Mouse (Mus musculus): ENCODE results near the gene Sgcd.
"Not testable (repeated sequence)": the region's sequence is repeated elsewhere in the genome, so short reads cannot be mapped to it uniquely, and the experiment has no call there.

The Sgcd gene

DNA sequence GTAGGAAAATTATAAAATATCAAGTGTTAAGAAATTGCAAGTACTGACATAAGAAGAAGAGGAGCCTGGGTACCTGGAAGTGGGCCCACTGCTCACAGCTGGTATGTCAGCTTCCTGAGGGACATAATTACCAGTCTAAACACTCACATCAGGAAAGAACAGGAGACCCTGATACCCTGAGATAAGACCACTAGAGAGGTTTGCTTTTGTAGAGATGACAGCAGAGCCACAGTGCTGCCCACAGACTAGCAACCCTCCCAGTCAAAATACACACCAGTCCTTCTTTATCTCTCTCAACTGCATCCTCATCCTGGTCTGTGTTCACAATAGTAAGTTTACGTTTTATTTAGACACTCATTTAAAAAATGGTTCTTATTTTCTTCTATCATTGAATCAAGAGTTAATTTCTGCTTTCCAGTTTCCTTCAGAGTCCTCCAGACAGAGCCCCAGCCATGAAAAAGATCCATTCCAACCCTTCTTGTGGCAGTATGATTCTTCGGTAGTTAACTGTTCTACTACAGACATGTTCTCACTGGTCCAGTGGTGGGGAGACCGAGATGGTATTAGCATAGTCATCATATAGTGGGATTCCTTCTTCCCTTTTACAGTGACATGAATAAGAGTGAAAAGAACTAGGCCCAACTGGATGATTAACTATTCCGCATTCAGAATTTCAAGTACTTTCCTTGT lies 211.4 kb downstream of the Sgcd start:
- no peak for ATAC-seq (ENCODE audit: insufficient number of reproducible peaks, low FRiP score, low TSS enrichment)

DNA sequence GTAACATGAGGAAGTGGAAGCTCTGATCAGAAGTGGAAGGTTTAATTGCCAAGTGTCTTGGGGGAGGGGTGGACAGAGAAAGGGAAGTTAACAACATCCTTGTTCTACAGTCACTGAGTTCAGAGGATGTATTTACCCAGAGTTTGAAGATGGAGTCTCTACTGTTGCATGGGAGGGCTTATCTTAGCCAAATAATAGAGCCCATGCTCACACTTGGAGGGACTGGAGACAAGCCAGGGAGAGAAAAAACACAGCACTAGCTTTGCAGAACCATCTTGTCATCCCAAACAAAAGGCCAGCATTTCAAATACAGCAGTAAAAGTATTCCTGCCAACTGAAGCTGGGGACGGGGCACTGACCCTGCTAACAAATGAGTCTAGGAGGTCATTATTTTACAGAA lies 212.8 kb downstream of the Sgcd start:
- ATAC-seq (ENCODE audit: insufficient number of reproducible peaks, low FRiP score, low TSS enrichment), result no peak

DNA sequence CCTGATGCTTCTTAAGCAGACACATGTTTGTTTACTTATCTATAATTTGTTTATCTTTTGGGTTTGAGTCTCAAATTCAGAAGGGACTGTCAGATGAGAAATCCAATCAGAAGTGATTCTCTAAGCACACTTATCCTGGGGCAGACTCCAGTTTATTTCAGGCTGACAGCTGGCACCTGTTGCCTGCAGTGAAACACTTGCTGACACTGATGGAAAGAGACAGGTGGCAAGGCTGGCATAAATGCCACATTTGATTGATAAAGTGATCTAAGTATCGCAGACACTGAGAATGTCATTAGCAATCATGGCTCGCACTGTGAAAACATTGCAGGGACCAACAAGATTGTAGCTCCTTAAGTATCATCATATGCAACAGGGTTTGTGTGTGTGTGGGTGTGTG lies 222.9 kb downstream of the Sgcd start:
- no peak for ATAC-seq (ENCODE audit: insufficient number of reproducible peaks, low FRiP score, low TSS enrichment)

DNA sequence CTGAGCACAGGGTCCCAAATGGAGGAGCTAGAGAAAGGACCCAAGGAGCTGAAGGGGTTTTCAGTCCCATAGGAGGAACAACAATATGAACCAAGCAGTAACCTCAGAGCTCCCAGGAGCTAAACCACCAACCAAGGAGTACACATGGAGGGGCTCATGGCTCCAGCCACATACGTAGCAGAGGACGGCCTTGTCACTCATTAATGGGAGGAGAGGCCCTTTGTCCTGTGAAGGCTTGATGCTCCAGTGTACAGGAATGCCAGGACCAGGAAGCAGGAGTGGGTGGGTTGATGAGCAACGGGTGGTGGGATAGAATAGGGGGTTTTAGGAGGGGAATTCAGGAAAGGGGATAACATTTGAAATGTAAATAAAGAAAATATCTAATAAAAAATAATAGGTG lies 225.2 kb downstream of the Sgcd start:
- not testable (repeated sequence) for ATAC-seq (ENCODE audit: insufficient number of reproducible peaks, low FRiP score, low TSS enrichment)

DNA sequence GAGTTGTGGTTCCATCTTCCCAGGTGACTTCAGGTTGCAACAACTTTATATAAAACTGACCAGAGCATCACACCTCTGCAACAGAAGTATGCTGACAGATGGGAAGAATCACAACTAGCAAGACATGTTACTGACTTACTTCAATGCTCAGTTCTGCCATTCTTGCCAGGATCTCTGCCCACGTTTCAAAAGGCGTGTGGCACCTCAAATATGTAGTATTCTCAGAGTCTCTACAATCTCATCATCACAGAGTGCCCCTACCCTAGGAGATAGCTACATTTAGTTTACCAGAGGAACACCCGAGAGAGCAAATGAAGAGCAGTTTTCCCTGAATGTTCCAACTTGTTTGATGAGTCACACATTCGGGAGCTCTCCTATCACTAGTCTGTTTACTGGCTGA lies 229.8 kb downstream of the Sgcd start:
- no peak for ATAC-seq (ENCODE audit: insufficient number of reproducible peaks, low FRiP score, low TSS enrichment)

DNA sequence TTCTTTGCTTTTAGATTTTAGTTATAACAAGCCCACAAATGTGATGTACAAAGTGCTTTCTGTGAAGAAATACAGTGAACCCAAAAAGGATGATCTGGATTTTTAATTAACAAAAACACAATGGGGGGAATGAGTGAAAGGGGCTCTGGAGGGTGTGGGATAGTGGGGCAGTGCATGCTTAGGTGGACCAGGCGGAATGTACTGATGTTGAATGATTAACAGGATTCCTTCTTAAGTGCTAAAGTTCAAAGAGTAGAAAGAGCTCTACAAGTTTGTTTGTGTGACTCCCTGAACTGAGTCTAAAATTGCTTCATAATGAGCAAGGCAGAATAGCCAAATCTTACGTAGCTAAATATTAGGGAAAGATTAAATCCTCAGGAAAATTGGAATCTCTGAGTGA lies 246.0 kb downstream of the Sgcd start:
- ATAC-seq (ENCODE audit: insufficient number of reproducible peaks, low FRiP score, low TSS enrichment), result no peak

DNA sequence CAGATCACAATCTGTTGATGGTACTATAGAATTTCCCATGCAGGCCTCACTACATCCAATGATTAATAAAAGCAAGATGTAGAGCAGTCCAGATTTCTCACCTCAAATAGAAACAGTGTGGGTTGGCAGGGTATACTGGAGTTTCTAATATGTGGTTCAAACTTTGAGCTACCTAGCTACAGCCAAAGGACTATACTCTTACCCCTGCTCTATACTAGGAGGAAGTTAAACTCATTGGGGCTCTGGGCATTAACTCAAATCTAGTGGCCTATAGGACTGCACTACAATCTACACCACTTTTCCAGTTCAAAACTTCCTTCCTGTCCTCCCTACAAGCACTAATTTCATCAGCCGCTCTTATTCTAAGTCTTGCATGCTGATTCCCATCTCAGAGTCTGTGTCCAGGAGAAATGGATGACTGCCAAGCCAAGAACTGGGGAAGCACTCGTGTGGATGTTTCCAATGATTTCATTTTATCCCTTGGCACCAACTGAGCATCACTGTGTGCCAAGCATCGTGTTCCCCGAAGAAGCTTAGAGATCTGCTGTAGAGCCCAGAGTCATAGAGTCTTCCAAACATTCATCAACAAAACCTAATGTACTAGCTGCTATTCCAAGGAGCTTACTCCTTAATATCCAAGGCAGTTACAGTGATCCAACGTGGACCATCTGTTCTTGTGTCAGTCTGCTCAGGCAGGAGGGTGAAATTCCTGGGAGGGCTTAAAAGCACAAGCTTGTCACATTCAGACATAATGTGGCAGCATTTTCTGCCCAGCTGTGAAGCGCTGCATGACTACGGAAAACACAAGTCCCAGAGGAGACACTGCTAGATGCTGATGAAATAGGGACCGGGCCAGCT lies 283.6 kb downstream of the Sgcd start:
- no peak for ATAC-seq (ENCODE audit: insufficient number of reproducible peaks, low FRiP score, low TSS enrichment)

DNA sequence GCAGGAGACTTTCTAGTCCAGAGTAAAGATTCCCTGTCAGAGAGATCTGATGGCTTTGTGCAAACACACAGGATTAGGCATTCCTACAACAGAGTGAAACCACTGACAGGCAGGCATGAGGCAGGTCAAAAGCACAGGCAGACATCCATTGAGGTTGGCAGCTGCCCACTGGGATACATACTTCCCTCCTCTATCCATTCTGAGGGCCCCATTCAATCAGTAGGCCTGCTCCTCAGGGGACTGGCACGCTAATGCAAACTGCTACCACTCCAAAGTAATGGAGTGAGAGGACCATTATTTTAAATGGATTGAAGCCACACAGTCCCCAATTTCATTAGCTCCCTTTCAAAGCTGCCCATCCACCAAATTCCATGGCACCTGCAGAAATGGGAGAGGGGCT lies 293.2 kb downstream of the Sgcd start:
- ATAC-seq (ENCODE audit: insufficient number of reproducible peaks, low FRiP score, low TSS enrichment), result no peak

DNA sequence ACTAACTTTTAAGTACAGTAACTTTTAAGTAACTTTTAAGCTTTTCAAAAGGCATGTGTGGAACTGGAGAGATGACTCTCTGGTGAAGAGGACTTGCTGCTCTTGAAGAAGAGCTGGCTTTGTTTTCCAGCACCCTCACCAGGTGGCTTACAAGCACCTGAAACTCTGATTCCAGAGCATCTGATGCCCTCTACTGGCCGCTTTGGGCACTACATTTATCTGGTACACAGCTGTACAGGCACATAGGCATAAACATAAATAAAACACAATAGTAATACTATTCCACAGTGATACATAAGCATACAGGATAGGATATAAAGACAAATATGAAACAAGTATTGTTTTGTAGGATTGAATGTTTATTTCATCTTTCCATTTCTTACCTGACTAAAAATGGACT lies 330.6 kb downstream of the Sgcd start:
- no peak for ATAC-seq (ENCODE audit: insufficient number of reproducible peaks, low FRiP score, low TSS enrichment)

DNA sequence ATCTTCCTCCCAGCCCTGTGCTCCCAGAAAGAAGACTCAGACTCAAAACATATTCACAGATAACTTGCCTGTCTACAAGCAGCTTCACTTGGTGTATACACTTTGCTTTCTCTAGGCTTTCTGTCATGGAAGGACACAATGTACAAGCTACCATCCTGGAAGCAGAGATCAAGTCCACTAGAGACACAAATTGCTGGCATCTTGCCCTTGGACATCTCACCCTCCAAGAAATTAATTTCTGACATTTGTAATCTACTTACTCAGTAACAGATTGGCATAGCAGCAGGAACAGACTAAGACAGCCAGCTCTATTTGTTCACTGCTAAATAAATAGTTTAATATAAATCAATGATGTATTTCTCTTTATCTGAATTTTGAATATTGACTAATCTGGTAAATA lies 342.9 kb downstream of the Sgcd start:
- no peak for ATAC-seq (ENCODE audit: insufficient number of reproducible peaks, low FRiP score, low TSS enrichment)

DNA sequence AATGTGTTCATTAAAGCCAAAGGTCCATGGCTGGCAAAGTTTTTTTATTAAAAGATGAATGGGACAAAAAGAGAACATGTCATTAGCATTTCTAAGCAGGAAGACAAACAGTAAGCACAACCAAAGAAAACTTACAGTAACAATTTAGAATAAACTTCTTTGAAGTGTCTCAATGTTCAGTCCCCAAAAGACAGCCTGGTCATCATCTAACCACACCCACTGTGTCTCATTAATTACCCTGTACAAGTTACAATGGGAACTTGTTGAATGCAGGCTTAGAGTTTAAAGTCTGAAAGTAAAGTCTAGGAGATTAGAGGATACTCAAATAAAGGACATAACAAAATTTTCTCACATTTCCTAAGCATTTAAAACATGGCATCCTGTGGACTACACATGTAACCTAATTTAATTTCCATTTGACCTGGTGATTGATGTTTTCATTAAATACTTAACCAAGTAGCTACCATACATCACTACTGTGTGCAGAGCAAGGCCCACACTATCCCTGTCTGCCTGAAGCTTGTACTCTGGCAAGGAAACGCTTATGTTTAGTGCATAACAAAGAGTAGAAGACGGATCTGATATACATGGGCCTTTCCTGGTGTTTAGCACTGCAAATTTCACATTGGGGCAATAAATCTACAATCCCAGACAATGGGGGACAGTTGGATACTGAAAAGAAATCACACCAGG lies 347.1 kb downstream of the Sgcd start:
- no peak for ATAC-seq (ENCODE audit: insufficient number of reproducible peaks, low FRiP score, low TSS enrichment)

DNA sequence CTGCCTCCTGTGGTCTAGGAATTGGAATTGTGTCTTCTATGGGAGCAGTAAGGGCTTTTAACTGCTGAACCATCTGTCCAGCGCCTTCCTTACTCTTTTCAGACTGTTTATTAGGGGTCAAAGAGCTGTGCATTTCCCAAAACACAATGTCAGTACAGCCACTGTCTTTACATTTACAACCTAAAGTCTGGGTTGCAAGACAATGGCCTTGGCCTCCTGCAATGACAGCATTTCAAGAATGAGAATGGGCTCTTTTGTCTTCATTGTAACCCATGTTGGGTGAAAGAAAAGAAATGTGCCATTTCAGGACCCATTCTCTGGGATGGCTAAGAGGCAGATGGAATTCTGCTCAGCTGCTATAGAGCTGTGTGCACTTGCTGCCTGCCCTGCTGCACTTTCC lies 348.2 kb downstream of the Sgcd start:
- ATAC-seq (ENCODE audit: insufficient number of reproducible peaks, low FRiP score, low TSS enrichment), result no peak

DNA sequence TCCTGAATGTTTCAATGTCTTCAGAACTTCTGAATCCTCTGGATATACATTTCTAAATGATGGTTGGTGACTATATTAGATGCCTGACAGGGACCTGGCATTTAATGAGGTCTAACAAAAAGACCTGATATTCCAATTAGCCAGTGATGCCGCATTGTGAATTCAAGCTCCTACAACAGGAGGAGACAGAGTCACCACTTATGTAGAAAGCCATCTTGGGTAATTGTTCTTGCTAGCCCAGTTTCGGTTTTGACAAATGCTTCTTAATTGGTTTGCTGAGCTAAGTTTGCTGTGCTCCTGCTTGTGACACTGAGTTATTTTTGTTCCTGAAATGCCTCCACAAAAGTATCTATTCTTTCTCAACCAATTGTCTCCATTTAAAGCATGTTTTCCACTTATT lies 358.6 kb downstream of the Sgcd start:
- ATAC-seq (ENCODE audit: insufficient number of reproducible peaks, low FRiP score, low TSS enrichment), result no peak

DNA sequence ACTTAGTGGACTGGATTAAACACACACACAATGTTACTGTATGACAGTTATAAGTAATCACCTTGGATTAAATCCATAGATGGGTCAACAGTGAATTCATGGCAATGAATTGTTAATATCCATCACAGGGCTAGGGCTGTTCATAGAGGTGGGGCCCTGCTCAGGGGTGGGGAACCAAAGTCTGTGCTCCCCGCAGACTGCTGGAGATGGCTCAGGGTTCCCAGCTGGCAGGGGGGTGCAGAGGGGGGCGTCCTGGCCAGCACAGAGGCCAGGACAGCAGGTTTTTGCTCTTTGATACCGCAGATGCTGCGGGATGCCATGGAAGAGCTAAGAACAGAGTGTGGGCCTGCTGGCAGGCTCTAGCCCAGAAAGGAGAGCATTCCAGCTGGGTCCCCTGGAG lies 378.9 kb downstream of the Sgcd start:
- ATAC-seq (ENCODE audit: insufficient number of reproducible peaks, low FRiP score, low TSS enrichment), result no peak

DNA sequence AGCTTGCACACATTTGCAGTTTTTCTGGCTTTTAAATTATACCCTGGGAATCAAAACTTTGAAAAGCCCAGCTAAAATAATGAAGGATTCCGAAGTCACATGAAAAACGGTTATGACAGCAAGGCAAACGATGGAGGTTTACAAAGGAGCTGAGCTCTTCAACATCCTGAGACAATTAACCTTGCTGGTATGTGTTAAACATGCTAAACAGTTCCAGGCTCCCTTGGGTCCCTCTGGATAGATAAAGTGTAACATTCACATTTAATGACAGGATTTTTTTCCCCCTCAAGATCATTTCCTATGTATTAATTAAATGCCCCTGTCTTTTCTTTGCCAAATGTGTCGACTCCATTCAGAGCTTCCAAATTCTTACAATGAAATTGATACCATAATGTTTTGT lies 414.1 kb downstream of the Sgcd start:
- no peak for ATAC-seq (ENCODE audit: insufficient number of reproducible peaks, low FRiP score, low TSS enrichment)

DNA sequence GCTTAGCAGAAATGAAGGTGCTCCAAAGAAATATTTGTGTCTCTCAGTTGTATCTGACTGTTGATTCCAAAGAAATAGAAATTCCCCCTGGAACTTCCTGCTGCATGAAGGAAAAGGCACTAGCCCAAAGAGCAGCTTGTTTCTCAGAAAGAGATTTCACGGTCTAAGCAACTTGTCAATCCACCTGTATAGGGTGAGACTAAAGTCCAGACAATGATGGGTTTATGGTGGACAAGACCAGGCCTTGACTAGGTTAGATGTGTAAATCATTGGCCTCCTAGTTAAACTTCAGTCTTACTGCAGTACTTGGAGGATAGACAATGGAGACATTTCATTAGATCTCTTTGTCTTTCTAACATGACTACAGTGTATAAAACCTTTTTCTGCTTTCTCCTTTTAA lies 420.3 kb downstream of the Sgcd start:
- ATAC-seq (ENCODE audit: insufficient number of reproducible peaks, low FRiP score, low TSS enrichment), result no peak

DNA sequence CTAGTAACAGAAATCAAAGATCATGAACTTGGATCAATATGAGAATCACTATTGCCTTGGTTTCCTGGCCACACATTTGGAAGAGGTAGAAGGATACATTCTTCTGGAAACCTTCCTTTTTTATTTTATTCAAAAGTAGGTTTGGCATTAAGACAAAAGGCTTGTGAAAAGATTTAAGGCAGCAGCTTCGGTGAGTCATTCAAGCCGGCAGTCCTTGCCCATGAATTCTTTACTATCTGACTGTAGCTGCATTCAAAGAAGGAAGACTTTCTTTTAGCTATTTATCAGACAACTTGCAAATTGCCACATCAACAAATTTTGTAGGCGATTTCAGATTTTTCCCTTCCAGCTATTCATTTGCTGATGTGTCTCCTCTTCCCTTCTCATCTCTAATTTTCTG lies 422.6 kb downstream of the Sgcd start:
- no peak for ATAC-seq (ENCODE audit: insufficient number of reproducible peaks, low FRiP score, low TSS enrichment)

DNA sequence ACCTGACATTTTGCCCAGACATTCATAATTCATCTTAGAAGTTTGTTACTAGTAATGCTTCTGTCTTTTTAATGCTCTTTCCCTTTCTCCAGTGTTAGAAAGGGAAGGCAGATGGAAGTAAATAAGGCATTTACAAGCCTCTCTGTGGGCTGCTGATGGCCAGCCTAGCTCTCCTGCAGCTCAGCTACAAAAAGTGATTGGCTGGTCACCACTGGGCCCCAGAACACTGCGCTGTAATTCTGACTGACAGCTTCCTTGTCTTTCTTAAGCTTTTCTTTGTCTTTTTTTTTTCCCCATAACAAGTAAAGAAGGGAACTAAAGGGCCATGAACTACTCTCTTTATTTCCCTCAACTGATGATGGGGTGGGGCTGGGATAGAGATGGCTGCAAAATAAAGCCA lies 463.9 kb downstream of the Sgcd start:
- ATAC-seq (ENCODE audit: insufficient number of reproducible peaks, low FRiP score, low TSS enrichment), result no peak

DNA sequence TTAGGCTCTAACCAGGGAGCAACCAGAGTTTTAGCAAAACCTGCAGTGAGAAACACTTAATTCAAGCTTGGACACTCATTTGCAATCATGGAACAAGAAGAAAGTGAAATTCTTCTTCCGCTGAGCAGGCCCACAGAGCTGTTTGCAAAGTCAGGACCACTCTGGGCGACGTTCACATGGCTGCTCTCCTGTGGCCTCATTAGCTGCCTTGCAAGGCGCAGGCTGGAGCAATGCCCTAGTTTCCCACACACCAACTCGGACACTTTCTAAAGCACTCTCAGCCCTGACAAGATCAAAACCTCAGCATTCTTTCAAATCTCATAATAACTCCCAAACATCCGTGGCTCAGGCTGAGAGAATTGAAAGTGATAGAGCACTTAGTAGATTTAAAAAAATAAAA lies 480.7 kb downstream of the Sgcd start:
- no peak for ATAC-seq (ENCODE audit: insufficient number of reproducible peaks, low FRiP score, low TSS enrichment)

DNA sequence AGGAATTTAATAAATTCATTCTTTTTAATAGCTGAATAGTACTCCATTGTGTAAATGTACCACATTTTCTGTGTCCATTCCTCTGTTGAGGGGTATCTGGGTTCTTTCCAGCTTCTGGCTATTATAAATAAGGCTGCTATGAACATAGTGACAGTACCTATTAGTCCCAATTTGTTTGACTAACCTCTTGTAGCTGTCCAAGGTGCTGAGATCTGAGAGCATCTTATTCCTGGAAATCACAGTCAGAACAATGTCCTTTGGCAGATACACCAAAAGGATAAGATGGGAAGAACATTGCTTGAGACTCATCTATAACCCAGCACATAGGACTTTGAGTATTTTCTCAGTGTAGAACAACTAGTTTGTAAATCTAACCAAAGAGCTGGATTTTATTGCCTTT lies 485.5 kb downstream of the Sgcd start:
- not testable (repeated sequence) for ATAC-seq (ENCODE audit: insufficient number of reproducible peaks, low FRiP score, low TSS enrichment)

DNA sequence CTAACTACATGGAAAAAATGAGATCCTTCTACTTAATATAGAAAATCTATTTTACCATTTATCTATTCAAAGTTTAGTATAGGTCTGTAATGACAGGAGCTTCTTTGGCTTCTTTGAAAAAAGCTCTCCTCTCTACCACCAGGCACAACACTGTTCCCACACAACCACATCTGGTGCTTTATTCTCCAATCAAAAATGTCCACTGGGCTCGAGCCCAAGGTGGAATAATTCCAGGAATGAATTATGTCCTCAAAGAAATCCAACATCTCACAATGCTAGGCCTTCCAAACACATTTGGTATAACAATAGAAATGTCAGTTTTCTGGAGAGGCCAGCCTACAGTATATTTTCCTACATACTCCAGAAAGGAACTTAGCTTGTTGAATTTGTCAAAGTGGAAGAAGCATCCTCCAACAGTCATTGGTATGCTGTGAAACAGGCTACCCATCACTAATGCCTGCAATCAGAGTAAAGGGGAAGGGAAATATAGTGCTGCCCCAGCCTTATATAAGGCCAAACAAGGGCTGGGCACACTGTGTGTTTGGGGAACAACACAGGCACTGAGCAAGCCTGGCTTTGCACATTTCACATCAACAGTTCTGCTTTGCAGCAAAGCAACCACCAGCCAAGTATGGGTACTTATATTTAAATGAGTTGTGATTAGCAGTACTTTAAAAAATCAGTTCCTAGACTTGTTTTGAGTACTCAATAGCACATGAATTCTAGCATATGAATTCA lies 515.1 kb downstream of the Sgcd start:
- ATAC-seq (ENCODE audit: insufficient number of reproducible peaks, low FRiP score, low TSS enrichment), result no peak

Data from cerebellum, adult (tissue).